Mouse (Mus musculus): ENCODE measurements around the gene Mapk10.

GRCm38 (mm10) chr5:103022504-103023172 is 188.5 kb downstream of the Mapk10 start:
- TF ChIP-seq CTCF (IDR thresholded peaks at IDR 0.05; ENCODE audit: borderline replicate concordance, control insufficient read depth, extremely low read depth, insufficient read depth, low read length, poor library complexity) (no peak), POLR2A (IDR thresholded peaks at IDR 0.05; ENCODE audit: control insufficient read depth, extremely low read depth, insufficient read depth, low read length, poor library complexity) (no peak)

Measured in thymus, adult 2 months (tissue).